In genomic region chr11:94513452-94513851, GRCm38 (mm10) we compare ENCODE assay signal across 17 mouse cellular contexts. TPM values are rescaled to one million over a fixed set of nuclear protein-coding genes. Genes with fewer than 3 reads are reported as not detected.
"Had no signal": no experiment of that assay in that cellular context is flagged by ENCODE, and none has a peak within 500 bp of the region (broad histone marks: within the 10 kb centered on the region; RNA-seq: fewer than 3 reads in every experiment).

No protein-coding gene starts in this region.

- H3K4me2 ChIP-seq: liver, embryonic 11.5 days; liver, embryonic 15.5 days; midbrain, embryonic 11.5 days; midbrain, embryonic 15.5 days; neural tube, embryonic 12.5 days had no signal

- H3K9ac ChIP-seq: liver, embryonic 15.5 days; midbrain, embryonic 15.5 days; neural tube, embryonic 12.5 days had no signal

- H3K4me3 ChIP-seq: layer of hippocampus, adult 2 months; liver, embryonic 15.5 days; megakaryocyte, embryonic 14.5 days; midbrain, embryonic 15.5 days; neural tube, embryonic 12.5 days had no signal

- H3K4me1 ChIP-seq: liver, embryonic 15.5 days; megakaryocyte, embryonic 14.5 days; midbrain, embryonic 15.5 days; neural tube, embryonic 12.5 days had no signal

- H3K27me3 ChIP-seq: midbrain, embryonic 15.5 days; neural tube, embryonic 12.5 days had no signal

- ATAC-seq: intestine, postnatal 0 days; lung, postnatal 0 days; midbrain, embryonic 15.5 days had no signal

- H3K36me3 ChIP-seq: liver, embryonic 15.5 days; midbrain, embryonic 15.5 days; neural tube, embryonic 12.5 days had no signal

- H3K27ac ChIP-seq: layer of hippocampus, adult 2 months; liver, embryonic 15.5 days; macrophage; midbrain, embryonic 15.5 days; neural tube, embryonic 12.5 days had no signal

- DNase-seq: kidney, adult 9 months; kidney, postnatal 10 days; kidney, postnatal 4 days; retina, postnatal 1 day; right cerebral cortex, postnatal 4 days; spleen, adult 18-20 months; thymus, postnatal 4 days had no signal

- H3K9me3 ChIP-seq: liver, embryonic 15.5 days; midbrain, embryonic 15.5 days; neural tube, embryonic 12.5 days had no signal

RNA-seq across cellular contexts. Expression of gene Mycbpap, which starts 8.1 kb away (rescaled TPM):
- polyA plus RNA-seq: liver, embryonic 15.5 days had no signal

RNA-seq across cellular contexts. Expression of gene Epn3, which starts 13.7 kb away (rescaled TPM):
- polyA plus RNA-seq: macrophage had no signal

RNA-seq across cellular contexts. Expression of gene Spata20, which starts 27.5 kb away (rescaled TPM):
- polyA plus RNA-seq: intestine, postnatal 0 days; liver, embryonic 11.5 days; liver, embryonic 15.5 days; macrophage; midbrain, embryonic 11.5 days; neural tube, embryonic 12.5 days had no signal

RNA-seq across cellular contexts. Expression of gene Cacna1g, which starts 39.5 kb away (rescaled TPM):
- polyA plus RNA-seq: macrophage had no signal
